Mouse (Mus musculus): ENCODE results near the gene Spdye4c. TPM values are rescaled to one million over a fixed set of nuclear protein-coding genes. Genes with fewer than 3 reads are reported as not detected.

Gene Spdye4c
- total and polyA plus RNA-seq, 2 experiments from 2014 or later = not detected

DNA sequence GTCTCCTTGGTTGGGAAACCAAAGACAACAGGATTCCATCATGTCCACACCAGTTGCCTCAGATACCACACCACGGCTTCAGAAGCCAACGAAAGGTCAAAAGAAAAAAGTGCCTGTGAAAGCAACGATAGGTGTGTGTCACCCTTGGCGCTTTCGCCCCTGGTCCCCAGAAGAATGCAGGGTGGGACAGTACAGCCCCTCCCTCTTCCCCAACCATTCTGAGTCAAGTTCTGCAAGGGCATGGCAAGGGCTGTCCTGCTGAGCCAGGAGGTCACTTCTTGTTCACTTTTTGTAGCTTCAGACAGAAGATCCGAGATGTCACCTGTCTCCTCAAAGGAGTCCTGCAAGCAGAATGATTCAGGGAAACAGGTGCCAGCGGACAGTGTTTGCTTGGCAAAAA lies 1.3 kb downstream of the Spdye4c start:
- Histone ChIP-seq H3K27me3 (ENCODE audit: insufficient read depth, low read length) (no peaks in the 10 kb centered on the region), H3K4me2 (ENCODE audit: low read depth, low read length) (no peak overlapping the region), H3K4me1 (ENCODE audit: insufficient read depth, low read length) (no peaks in the 10 kb centered on the region), H3K4me3 (ENCODE audit: low read length) (no peak overlapping the region), H3K36me3 (ENCODE audit: insufficient read depth, low read length) (no peaks in the 10 kb centered on the region), H3K9me3 (ENCODE audit: low read length) (no peaks in the 10 kb centered on the region), H3K27ac (no peak overlapping the region), H3K9ac (replicated peaks; ENCODE audit: low read length) (no peak overlapping the region)
- 79% methylated on average over 7 of the region's 7 CpGs for WGBS
- no peak for DNase-seq (ENCODE audit: low spot score)
- TF ChIP-seq CTCF (IDR thresholded peaks at IDR 0.05; ENCODE audit: low read depth) = no peak
- no peak for ATAC-seq

- H3K4me3 ChIP-seq (ENCODE audit: low read length) = no peak overlapping the region
- H3K4me1 ChIP-seq (ENCODE audit: insufficient read depth, low read length) = no peaks in the 10 kb centered on the region
- H3K27ac ChIP-seq = no peak overlapping the region
- no peak for TF ChIP-seq CTCF (IDR thresholded peaks at IDR 0.05; ENCODE audit: low read depth)
- no peaks in the 10 kb centered on the region for H3K27me3 ChIP-seq (ENCODE audit: insufficient read depth, low read length)
- ATAC-seq = no peak
- no peak overlapping the region for H3K4me2 ChIP-seq (ENCODE audit: low read depth, low read length)
- H3K9ac ChIP-seq (replicated peaks; ENCODE audit: low read length) = no peak overlapping the region
- WGBS = 19% methylated on average over 2 of the region's 2 CpGs
- DNase-seq (ENCODE audit: low spot score) = peak; percentile 6
- H3K36me3 ChIP-seq (ENCODE audit: insufficient read depth, low read length) = no peaks in the 10 kb centered on the region
- H3K9me3 ChIP-seq (ENCODE audit: low read length) = 0 out of 2 replicates have a peak, but pooled peaks cover 2% of the 10 kb centered on the region
These were observed 10.5 kb downstream of the Spdye4c start for GRCm38 (mm10) chr2:128601534-128601933.

DNA sequence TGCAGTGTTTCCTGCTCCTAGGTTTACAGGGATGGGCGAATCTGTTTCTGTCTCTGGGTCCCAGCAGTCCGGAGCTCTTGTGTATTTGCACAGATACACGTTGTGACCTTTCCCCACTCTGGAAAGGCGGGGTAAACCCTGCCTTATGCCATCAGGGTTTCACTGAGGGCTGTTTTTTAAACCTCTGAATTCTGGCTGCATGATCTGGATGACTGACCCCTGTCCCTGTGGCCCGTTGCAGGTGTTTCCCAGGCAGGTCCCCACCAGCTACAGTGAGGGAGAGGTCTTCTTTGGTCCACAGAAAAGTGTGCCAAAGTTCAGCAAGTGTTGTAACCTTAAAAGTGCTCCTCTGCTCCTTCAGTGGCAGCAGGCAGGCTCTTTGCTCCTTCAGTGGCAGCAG lies 18.3 kb downstream of the Spdye4c start:
- H3K36me3 ChIP-seq (ENCODE audit: insufficient read depth, low read length) = peaks cover 29% of the 10 kb centered on the region; the same call in 1 of the 2 replicates

GRCm38 (mm10) chr2:128611178-128611577 lies 20.2 kb downstream of the Spdye4c start:
- no peaks in the 10 kb centered on the region for H3K9me3 ChIP-seq (ENCODE audit: low read length)
- no peaks in the 10 kb centered on the region for H3K27me3 ChIP-seq (ENCODE audit: insufficient read depth, low read length)
- H3K4me3 ChIP-seq (ENCODE audit: low read length) = no peak overlapping the region
- no peak overlapping the region for H3K27ac ChIP-seq
- DNase-seq (ENCODE audit: low spot score) (no peak), ATAC-seq (no peak)
- H3K9ac ChIP-seq (replicated peaks; ENCODE audit: low read length) = no peak overlapping the region
- TF ChIP-seq CTCF (IDR thresholded peaks at IDR 0.05; ENCODE audit: low read depth) = no peak
- peaks cover 42% of the 10 kb centered on the region for H3K36me3 ChIP-seq (ENCODE audit: insufficient read depth, low read length)
- 96% methylated on average over 8 of the region's 8 CpGs for WGBS
- no peak overlapping the region for H3K4me2 ChIP-seq (ENCODE audit: low read depth, low read length)
- no peaks in the 10 kb centered on the region for H3K4me1 ChIP-seq (ENCODE audit: insufficient read depth, low read length)

More for the DNA sequence above, 18.3 kb downstream of the Spdye4c start:
- H3K4me2 ChIP-seq (ENCODE audit: low read depth, low read length) = no peak overlapping the region
- TF ChIP-seq CTCF (IDR thresholded peaks at IDR 0.05; ENCODE audit: low read depth) = no peak
- H3K27ac ChIP-seq = no peak overlapping the region
- no peak overlapping the region for H3K4me3 ChIP-seq (ENCODE audit: low read length)
- ATAC-seq = no peak
- WGBS = 86% methylated on average over 5 of the region's 5 CpGs
- H3K9me3 ChIP-seq (ENCODE audit: low read length) = 0 out of 2 replicates have a peak, but pooled peaks cover 2% of the 10 kb centered on the region
- H3K27me3 ChIP-seq (ENCODE audit: insufficient read depth, low read length) = no peaks in the 10 kb centered on the region
- DNase-seq (ENCODE audit: low spot score) = no peak
- H3K9ac ChIP-seq (replicated peaks; ENCODE audit: low read length) = no peak overlapping the region
- no peaks in the 10 kb centered on the region for H3K4me1 ChIP-seq (ENCODE audit: insufficient read depth, low read length)

DNA sequence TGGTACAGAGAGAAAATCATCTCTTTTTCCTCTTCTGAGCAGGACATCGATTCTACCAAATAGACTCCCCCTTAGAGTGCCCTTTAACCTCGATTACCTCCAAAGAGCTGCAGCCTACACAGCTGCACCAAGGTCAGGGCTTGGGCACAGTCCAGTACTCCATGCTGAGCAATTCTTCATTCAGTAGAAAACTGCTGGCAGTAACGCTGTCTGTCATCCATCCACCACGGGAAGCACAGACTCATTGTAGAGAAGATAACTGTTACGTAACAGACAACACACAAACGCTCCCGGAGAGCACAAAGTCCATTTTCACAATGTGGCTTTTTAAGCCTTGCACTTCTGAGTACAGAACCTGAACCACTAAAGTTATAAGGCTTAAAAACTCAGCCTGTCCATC lies 21.3 kb downstream of the Spdye4c start:
- no peaks in the 10 kb centered on the region for H3K9me3 ChIP-seq (ENCODE audit: low read length)
- H3K4me1 ChIP-seq (ENCODE audit: insufficient read depth, low read length) = no peaks in the 10 kb centered on the region
- no peak overlapping the region for H3K4me3 ChIP-seq (ENCODE audit: low read length)
- no peak overlapping the region for H3K9ac ChIP-seq (replicated peaks; ENCODE audit: low read length)
- ATAC-seq (no peak), DNase-seq (ENCODE audit: low spot score) (no peak)
- WGBS = 84% methylated on average over 7 of the region's 7 CpGs
- TF ChIP-seq CTCF (IDR thresholded peaks at IDR 0.05; ENCODE audit: low read depth) = no peak
- no peaks in the 10 kb centered on the region for H3K27me3 ChIP-seq (ENCODE audit: insufficient read depth, low read length)
- H3K4me2 ChIP-seq (ENCODE audit: low read depth, low read length) = no peak overlapping the region
- peaks cover 51% of the 10 kb centered on the region for H3K36me3 ChIP-seq (ENCODE audit: insufficient read depth, low read length)
- H3K27ac ChIP-seq = no peak overlapping the region

GRCm38 (mm10) chr2:128613365-128613764 lies 22.4 kb downstream of the Spdye4c start:
- TF ChIP-seq CTCF (IDR thresholded peaks at IDR 0.05; ENCODE audit: low read depth) = no peak
- H3K27me3 ChIP-seq (ENCODE audit: insufficient read depth, low read length) = no peaks in the 10 kb centered on the region
- no peaks in the 10 kb centered on the region for H3K9me3 ChIP-seq (ENCODE audit: low read length)
- H3K4me2 ChIP-seq (ENCODE audit: low read depth, low read length) = no peak overlapping the region
- H3K36me3 ChIP-seq (ENCODE audit: insufficient read depth, low read length) = peaks cover 62% of the 10 kb centered on the region
- no peak overlapping the region for H3K4me3 ChIP-seq (ENCODE audit: low read length)
- H3K9ac ChIP-seq (replicated peaks; ENCODE audit: low read length) = no peak overlapping the region
- ATAC-seq (no peak), DNase-seq (ENCODE audit: low spot score) (no peak)
- no peak overlapping the region for H3K27ac ChIP-seq
- WGBS = 84% methylated on average over 5 of the region's 5 CpGs
- no peaks in the 10 kb centered on the region for H3K4me1 ChIP-seq (ENCODE audit: insufficient read depth, low read length)

DNA sequence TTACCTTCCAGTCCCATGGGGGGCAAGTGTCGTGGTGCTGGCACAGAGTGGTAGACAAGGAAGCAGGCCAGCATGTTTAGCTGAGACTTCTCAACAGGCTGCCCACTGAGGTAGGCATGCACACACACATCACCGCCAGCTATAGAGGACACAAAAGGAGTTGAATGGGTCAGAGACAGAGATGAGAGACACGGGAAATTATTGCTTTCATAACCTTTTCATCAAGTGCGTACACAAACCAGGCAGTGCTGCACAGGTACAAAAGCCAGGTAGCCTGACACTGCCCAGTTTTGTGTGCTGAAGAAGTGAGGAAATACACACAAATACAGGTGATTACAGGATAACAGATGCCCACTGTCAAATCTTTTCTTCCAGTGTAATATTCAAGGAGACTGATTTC lies 24.4 kb downstream of the Spdye4c start:
- Histone ChIP-seq H3K4me1 (ENCODE audit: insufficient read depth, low read length) (no peaks in the 10 kb centered on the region), H3K4me3 (ENCODE audit: low read length) (no peak overlapping the region), H3K9me3 (ENCODE audit: low read length) (no peaks in the 10 kb centered on the region), H3K27ac (no peak overlapping the region), H3K9ac (replicated peaks; ENCODE audit: low read length) (no peak overlapping the region), H3K36me3 (ENCODE audit: insufficient read depth, low read length) (peaks cover 82% of the 10 kb centered on the region), H3K27me3 (ENCODE audit: insufficient read depth, low read length) (no peaks in the 10 kb centered on the region), H3K4me2 (ENCODE audit: low read depth, low read length) (no peak overlapping the region)
- 92% methylated on average over 4 of the region's 4 CpGs for WGBS
- ATAC-seq = no peak
- TF ChIP-seq CTCF (IDR thresholded peaks at IDR 0.05; ENCODE audit: low read depth) = no peak
- no peak for DNase-seq (ENCODE audit: low spot score)
